Mouse (Mus musculus) gastrocnemius, postnatal 10 days (tissue): ENCODE results near the gene Lmx1b. TPM values are rescaled to one million over a fixed set of nuclear protein-coding genes. Genes with fewer than 3 reads are reported as not detected.
A peak's percentile ranks its signal among the peaks of the same experiment; 100 is the strongest.

Source experiments
- DNase-seq: peaks from one replicate; pipeline ENCODE4 v3.0.0; 2021; ENCODE audit warnings: mixed read lengths
- total RNA-seq, 2 experiments: library from RNA; stranded (reverse); gene quantifications; 2 replicates each; pipeline ENCODE4 v1.2.3; 2021

Gene Lmx1b
- total RNA-seq, 2 experiments from 2014 or later = 0.35 to 0.45 TPM

DNA sequence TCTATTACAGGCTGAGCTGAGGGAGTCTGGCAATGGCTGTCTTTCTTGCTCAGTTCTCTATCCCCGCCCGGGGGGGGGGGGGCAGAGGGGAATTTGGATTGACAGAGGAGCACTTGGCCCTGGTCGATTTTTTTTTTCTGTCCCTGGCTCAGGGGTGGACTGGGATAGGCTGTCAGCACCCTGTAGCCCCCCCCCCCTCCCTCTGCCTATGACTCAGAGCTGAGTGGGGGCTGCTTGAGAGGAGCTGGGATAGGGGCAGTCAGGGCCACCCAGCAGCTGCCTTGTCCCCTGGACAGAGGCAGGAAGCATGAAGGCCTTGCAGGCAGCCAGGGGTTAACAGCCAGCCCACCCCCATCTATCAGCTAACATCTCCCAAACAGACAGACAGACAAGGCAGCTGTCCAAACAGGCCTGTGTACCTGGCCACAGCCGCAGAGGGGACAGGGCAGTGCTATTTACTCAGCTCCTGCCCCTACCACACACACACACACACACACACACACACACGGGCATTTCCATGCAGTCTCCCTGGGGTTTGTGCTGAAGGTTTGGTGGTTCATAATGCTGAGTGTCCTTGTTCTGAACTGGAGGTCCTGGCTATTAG is 57.8 kb downstream of the Lmx1b start:
- DNase-seq = no peak

DNA sequence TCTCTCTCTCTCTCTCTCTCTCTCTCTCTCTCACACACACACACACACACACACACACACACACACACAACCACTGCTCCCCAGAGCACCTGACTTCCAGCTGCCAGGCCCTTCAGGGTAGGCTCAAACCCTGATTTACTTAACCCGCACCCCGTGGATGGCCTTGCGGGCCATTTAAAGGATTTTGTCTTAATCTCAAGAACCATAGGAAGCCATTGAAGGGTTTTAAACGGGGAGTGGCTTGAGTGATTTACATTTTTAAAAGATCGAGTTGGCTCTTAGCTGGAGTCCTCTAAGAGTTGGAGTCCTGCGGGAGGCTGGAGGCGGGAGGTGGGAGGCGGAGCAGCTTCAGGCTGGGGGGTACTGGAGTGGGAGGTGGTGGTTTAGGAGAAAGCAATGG is 58.4 kb downstream of the Lmx1b start:
- no peak for DNase-seq

DNA sequence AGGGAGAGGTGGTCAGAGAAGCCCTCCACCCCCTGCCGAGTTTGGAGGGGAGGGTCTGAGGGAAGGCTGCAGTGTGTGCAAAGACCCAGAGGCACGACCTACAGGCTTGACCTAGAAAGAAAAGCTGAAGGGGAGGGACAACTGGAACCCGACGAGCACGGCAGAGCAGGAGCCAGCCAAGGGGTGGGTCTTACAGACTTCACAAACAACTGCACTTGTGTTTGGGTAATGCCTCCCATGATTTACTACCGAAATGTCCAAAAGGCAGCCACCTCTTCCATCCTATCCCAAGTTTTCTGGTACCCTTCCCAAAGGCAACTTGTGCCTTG is 58.9 kb downstream of the Lmx1b start:
- no peak for DNase-seq

DNA sequence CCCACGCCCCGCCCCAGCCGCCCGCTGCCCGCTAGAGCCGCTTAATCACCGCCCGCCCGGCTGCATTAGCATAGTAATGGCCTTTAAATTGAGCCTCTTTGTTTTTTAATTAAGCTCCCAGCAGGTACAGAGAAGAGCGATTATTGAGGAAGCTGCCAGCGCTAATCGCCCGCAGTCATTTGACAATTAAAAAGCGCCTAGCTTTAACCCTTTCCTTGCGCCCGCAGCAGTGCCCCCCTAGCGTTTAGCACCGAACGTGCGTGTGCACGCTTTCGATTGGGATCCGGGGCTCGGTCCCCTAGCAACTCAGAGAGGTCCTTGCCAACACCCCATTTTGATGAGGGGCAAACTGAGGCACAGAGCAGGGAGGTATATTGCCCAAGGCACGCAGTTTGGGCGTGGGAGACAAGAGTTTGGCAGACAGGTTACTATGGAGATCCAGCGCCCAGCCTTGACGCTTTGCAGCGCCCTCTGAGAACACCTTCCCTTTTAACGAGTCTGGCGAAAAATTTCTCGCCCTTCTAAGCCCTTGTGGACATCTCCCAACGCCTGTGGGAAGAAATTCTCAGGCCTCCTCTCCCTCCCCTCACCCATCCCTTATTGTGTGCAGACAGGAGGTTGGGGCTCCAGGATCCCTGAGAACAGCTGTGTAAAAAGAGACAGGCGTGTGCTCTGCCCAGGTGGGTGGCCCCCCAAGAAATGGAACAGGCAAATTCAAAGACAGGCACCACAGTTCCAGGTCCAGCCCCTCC is 59.4 kb downstream of the Lmx1b start:
- DNase-seq = no peak

DNA sequence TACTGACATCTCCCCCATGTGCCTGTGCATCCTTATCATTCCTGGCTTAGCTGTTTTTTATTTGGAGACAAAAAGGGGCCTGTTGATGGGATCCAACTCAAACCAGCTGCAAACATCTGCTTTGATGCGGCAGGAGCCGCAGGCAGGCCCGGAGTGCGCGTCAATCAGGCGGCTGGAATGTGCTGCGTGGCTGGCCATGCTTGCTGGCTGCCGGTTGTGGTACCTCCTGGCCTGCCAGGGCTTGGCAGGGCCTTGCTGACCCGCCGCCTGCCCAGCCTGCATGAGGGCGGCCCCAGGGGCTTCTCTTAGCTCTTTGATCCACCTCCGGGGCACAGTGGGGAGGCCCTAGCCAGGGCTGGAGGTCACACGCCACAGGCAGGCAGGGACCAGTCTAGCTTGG is 64.9 kb downstream of the Lmx1b start:
- no peak for DNase-seq

DNA sequence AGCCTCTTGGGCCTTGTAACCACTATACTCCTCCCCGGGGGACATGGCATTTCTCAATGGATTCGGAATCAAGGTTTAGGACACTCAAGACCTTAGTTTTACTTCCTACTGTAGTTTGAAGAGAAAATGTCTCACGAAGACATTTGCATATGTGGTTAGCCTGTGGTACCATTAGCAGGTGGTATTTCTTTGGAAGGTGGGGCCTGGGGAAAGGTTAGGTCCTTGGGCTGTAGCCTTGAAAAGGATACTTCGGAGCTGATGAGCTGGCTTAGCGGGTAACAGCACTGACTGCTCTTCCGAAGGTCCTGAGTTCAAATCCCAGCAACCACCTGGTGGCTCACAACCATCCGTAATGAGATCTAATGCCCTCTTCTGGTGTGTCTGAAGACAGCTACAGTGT is 67.2 kb downstream of the Lmx1b start:
- no peak for DNase-seq

DNA sequence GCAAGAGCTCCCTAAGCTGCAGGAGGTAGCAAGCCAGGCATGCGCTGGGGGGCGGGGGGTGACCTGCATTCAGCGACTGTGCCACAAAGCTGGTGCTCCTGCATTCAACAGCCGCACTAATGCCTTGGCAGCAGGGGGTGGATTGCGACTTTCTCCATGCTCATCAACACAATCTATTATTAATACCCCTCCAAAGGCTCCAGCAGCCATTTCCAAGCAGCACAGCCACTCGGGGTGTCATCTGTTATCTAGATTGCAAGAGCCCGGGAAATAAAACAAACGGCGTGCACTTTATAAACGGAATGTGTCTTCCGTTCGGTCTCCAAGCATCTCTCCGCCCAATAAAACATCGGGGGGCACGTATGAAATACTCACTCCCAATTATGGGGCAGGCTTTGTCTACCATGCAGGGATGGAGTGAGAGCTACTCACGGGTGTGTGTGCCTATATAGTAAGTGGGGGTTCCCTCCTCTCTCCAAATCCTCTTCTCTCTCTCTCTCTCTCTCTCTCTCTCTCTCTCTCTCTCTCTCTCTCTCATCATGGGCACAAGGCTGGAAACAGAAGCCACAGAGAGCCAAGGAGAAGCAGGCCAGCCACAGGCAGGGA is 69.0 kb downstream of the Lmx1b start:
- DNase-seq = no peak

DNA sequence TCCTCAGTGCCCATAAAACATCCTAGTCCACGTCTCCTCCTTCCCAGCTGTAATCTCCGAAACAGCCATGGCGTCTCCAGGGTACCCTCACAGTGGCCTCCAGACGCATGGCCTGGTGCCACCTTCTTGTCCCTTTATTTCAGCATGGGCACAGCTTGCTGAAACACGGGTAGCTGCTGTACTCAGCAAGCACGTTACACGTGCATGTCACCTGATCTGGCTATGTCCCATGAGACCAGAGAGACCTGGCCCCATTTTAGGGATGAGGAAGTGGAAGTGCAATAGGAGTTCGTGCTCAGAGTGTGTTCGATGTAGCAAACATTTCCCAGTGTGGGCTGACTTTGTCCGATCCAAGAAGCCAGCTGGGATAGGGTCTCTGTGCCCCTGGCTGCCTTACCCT is 70.6 kb downstream of the Lmx1b start:
- no peak for DNase-seq

DNA sequence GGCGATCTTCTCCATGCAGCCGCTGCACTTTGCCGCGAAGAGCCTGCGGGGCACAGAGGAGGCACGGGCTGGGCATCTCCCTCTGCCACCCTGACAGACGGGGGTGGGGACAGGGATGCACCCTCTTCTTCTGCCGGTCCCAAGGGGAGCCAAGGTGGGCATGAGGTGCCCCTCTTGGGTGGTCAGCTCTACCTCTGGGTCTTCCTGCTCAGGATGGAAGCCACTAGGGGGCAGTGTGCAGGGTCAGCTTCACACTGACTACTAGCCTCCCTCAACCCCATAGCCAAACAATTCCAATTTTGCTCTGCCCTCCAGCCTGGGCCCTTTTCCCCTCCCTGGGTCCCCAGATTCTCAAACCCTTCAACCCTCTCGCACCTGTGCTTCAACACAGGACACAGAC is 71.1 kb downstream of the Lmx1b start:
- DNase-seq = peak; percentile 48

DNA sequence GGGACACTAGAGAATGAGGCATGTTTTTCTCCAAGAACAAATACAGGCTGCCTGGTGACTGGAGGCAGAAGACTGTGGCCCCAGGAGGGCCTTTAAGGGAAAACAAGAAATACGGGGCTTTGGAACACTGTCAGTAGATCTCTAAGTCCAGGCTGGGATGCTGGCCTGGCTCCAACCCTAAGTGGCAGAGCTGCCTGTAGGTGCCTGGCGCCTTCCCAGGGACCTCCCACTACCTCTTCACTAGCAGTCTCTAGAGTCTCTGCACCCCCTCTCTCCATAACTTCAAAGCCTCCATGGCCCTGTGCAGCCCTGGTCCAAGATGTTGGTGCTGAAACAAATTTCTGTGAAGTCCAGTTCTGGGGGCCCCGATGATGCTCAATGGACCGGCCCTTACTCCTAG is 74.4 kb downstream of the Lmx1b start:
- no peak for DNase-seq

DNA sequence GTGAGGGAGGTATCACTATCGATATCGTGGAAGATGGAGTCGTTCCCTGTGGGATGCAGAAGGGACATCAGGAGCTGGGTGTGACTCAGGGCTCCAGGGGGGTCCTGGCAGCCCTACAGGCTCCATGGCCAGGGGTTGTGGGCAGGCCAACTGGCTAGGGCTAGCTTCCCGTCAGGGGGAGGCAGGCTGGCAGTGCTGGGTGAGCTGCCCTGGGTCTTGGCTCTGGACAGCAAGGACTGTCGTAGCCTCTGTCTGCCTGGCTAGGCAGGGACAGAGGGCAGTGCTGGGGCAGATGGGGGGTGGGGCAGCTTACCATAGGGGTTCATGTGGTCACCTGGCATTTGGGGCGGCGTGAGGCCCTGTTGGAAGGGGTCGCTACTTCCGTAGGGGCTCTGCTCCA is 75.6 kb downstream of the Lmx1b start:
- no peak for DNase-seq

DNA sequence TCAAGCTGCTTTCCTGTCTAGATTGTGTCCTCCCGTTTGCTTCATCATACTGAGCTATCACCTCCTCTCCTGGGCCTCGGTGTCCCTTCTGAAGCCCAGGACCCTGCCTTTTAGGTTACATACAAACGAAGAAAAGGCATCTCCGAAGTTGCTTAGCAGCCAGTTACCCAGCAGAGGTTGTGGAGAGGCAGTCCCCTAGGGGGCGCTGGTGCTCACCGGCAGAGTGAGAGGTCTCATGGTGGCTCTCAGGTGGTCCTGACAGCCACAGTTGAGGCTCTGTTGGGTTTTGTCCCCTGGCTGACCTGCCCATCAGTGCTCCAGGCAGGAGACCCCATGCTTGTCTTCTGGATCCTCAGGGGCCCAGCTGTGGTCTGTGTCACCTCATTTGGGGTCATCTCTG is 80.6 kb downstream of the Lmx1b start:
- peak; percentile 67 for DNase-seq

DNA sequence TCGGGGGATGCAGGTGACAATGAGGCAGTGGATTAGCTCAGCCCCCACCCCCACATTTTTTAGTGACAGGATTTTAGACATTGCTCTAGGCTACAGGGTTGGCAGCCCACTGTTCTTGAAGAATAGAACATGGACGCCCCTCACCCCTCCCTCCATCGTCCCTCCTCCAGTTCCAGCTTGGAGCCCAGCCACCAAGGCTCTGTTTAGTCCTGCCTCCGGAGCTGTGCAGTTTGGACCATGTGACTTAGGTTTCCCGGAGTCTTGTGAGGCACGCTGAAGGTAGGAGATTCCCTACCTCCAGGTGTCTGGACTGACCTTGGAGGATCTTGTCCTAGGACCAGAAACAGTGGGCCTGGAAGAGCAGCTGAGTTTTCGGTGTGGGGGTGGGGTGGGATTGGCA is 81.0 kb downstream of the Lmx1b start:
- DNase-seq = no peak

DNA sequence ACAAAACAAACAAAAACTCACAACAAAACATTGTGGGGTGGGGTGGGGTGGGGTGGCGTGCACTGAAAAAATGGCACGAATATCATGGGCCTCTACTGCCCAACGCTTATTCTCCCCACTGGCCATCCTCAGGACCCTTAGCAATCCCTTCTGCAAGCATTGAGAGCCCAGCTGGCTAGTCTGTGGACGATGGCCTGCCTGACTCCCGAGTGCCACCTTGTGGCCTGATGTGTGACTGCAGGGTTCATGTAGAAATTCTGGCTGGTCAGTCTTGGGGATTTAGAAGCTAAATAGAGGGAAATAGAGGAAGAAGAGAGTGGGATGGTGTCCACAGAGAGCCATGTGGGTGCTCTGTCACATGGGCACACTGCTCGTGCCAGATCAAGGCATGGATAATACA is 82.1 kb downstream of the Lmx1b start:
- peak; percentile 84 for DNase-seq

DNA sequence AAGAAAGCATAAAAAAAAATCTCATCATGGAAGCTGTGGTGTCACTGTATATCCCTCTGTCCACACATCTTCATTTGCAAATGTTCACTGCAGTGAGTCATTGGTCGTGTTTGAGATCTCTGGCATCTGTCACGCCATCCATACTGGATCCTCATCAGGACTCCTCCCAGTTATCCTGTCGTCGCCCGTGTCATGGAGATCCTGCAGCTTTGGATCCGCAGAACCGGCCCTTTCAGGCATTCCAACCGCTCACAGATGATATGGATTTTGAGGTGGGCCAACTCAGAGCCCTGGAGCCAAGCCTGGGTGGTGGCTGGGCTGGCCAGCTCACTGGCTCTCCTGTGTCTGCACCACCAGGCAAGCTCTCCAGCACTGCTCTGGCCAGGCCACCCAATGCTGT is 84.7 kb downstream of the Lmx1b start:
- no peak for DNase-seq

DNA sequence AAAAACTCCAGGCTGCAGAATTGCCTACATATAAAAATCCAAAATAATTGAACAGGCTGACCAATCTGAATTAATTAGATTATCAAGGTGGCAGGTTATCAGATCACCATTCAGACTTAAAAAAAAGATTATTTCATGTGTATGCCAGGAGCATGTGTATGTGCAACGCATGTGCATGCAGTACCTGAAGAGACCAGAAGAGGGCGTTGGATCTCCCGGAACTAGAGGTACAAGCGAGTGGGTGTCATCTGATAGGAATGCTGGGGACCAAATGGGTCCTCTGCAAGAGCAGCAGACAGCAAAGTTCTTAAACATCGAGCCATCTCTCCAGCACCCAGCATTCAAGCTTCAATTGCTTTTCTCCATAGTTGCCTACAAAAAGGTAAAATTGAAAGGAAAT is 87.6 kb downstream of the Lmx1b start:
- DNase-seq = no peak

DNA sequence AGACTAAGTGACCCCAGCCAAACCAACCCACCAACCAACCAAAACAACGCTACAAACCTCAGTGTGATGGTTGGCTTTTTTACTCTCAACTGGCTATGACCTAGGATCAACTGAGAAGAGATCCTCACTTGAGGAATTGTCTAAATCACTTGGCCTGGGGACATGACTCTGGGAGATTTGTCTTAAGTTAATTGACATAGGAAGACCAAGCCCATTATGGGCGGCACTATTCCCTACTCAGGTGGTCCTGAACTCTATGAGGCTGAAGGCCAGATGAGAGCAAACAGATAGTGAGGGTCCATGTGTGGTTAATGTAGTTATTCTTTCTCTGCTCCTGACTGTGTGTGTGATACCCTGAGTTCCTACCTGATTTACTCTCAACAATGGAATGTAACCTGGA is 92.7 kb downstream of the Lmx1b start:
- DNase-seq = no peak

DNA sequence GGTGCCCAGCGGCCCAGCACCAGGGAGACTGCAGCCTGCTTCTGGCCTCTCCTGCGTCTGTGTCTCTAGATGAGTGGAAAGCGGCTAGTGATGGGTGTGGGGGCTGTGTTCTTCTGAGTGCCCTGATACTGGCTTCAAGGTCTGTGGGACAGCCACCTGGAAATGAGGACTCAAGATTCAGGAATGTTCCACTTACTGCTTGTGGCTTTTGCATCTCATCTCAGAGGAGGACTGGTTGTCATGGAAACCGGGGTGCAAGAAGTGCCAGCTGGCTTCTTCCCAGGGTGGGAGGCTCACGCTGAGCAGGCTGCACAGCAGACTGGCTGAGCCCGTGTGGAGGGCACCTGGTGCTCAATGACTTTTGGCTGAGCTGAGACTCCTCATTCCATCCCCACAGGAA is 93.4 kb downstream of the Lmx1b start:
- DNase-seq = peak; percentile 60

DNA sequence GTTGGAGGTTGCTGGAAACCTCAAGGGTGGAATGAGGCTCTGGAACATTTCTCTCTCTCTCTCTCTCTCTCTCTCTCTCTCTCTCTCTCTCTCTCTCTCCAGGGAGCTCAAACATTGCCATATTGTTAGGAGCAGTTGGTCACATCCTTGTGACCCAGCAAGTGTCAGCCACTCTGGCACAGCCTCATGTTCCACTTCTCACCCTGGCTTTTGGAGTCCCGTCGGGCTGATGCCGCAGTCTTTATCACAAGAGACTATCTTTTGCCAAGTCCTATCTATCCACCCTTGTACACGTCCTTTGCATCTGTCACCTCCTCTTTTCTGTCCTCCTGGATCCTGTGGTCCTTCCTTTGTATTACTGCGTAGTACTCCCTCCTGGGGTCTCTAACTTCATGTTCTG is 94.3 kb downstream of the Lmx1b start:
- no peak for DNase-seq

DNA sequence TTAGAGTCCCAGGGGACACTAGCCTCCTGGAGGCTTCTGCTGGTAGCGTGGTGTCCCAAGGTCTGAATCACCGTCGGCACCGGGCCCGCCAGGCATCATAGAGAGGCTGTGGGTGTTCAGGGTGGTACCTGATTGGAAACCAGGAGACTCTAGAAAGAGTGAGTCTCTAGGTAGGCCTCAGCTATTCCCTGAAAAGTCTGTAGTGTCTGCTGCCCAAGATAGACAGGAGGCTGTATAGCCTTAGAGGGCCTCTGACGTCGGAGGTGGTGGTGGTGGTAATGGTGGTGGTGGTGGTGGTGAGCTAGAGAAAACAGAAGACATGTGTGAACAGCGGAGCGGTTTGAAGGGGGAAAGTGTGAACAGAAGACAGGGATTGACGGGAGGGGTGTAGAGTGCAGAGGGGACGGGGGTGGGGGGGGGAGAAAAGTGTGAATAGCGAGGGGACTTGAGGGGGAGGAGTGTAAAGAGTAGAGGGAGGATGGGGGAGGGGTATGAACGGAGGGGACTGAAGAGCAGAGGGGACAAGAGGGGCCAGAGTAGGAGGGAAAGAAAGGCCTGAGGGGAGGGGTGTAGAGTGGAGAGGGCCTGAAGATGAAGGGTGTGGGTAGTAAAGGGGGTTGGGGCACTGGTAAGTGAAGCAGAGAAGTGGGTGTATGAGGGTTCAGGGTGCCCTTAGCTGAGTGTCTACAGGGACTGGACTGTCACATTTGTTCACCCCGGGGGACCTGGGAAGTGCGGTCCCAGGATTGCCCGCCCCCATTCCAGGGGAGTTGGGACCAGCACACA is 95.3 kb downstream of the Lmx1b start:
- DNase-seq = no peak

DNA sequence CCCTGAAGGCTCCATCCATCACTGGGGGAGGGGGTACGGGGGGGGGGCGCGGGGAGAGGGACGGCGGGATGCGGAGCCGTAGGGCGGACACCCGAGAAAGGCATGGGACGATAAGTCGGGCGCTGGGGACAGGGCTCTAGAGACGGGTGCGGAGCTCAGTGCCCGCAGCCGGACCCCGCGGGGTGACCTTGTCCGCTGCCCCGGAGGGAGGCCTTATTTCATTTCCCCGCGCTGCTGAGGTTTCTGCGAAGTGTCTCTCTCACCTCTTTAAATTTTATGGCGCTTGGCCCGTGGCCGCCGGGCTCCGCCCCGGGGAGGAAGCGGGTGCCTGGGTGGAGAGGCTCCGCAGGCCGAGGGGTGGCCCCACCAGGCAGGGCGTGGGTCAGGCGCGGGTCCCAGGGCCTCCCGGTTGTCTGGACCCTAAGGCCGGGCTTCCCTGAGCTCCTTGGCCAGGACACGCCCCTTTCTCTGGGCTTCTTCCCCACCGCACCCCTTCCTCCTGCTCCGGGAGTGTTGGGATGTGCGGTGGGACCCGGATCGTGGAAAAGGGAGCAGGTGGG is 96.0 kb downstream of the Lmx1b start:
- no peak for DNase-seq

DNA sequence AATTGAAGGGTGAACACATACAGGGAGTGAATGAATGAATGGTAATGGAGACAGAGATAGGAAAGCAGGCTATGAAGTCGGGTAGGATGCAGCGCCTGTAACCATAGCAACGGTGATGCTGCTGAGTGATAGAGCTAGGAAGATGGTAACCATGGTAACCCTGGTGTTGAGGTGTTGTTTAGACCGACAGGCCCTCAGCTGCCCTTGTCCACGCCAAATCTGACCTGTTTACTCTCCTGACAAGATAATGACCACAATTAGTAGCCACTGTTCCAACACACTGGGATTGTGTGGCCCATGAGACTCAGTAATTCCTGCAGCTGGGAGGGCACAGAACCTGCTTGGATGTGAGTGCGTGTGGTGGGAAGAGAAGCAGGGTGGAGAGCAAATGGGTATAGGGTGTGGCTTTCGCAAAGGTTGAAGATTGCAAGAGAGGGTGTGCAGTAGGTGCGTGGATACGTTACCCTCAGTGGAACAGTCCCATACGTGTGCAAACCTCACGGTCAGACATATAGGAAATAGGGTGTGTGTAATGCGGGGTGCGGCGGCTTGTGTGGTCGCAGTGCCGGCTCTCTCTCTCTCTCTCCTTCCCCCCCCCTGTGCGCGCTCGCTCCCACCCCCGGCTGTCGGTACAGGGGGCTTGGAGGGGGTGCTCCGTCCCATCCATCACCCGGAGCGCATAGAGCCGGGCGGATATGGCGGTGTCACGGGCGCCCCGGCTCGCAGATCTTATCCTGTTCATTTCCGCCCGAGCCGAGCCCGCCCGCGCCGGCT is 96.7 kb downstream of the Lmx1b start:
- no peak for DNase-seq
